Mouse (Mus musculus) cerebellum, adult 9-11 months (tissue): Measurements from ENCODE around the gene Lrrn4cl.
"Not testable (repeated sequence)": the region's sequence is repeated elsewhere in the genome, so short reads cannot be mapped to it uniquely, and the experiment has no call there.

Source experiments
- DNase-seq: peaks from one replicate; pipeline ENCODE4 v3.0.0; 2022

Gene Lrrn4cl

GRCm38 (mm10) chr19:8839103-8839907 lies 11.3 kb upstream of the Lrrn4cl start, which contains the start of gene Gng3:
Gng3 (minus strand) TSS chr19:8839194.
- DNase-seq = peak; percentile 95

GRCm38 (mm10) chr19:8839908-8840791 lies 10.4 kb upstream of the Lrrn4cl start:
- DNase-seq = peak; percentile 90

GRCm38 (mm10) chr19:8841012-8841411 lies 9.6 kb upstream of the Lrrn4cl start:
- DNase-seq = peak; percentile 69

- DNase-seq = no peak
Measured at GRCm38 (mm10) chr19:8842961-8843360, 7.6 kb upstream of the Lrrn4cl start.

GRCm38 (mm10) chr19:8844371-8845129 lies 6.0 kb upstream of the Lrrn4cl start:
- DNase-seq = peak; percentile 67

GRCm38 (mm10) chr19:8848356-8848755 lies 2.2 kb upstream of the Lrrn4cl start:
- no peak for DNase-seq

- DNase-seq = peak; percentile 19
Measured at GRCm38 (mm10) chr19:8851639-8852038, 1.1 kb downstream of the Lrrn4cl start.

GRCm38 (mm10) chr19:8852236-8852928 lies 1.8 kb downstream of the Lrrn4cl start:
- DNase-seq = peak; percentile 7

GRCm38 (mm10) chr19:8853117-8853516 lies 2.5 kb downstream of the Lrrn4cl start:
- peak; percentile 1 for DNase-seq

- peak; percentile 27 for DNase-seq
Measured at GRCm38 (mm10) chr19:8857689-8858088, 7.1 kb downstream of the Lrrn4cl start.

GRCm38 (mm10) chr19:8859018-8859417 lies 8.4 kb downstream of the Lrrn4cl start:
- peak; percentile 1 for DNase-seq

- peak; percentile 1 for DNase-seq
Measured at GRCm38 (mm10) chr19:8864265-8864664, 13.7 kb downstream of the Lrrn4cl start.

GRCm38 (mm10) chr19:8870381-8870780 lies 19.8 kb downstream of the Lrrn4cl start:
- DNase-seq = not testable (repeated sequence)

- peak; percentile 35 for DNase-seq
Measured at GRCm38 (mm10) chr19:8870838-8871237, 20.3 kb downstream of the Lrrn4cl start.

GRCm38 (mm10) chr19:8871267-8872186 lies 21.0 kb downstream of the Lrrn4cl start, which contains the start of gene Ubxn1:
Ubxn1 (plus strand) TSS chr19:8871496.
- peak; percentile 98 for DNase-seq

- DNase-seq = peak; percentile 27
Measured at GRCm38 (mm10) chr19:8872266-8872840, 21.8 kb downstream of the Lrrn4cl start.

GRCm38 (mm10) chr19:8875031-8875430 lies 24.5 kb downstream of the Lrrn4cl start:
- peak; percentile 7 for DNase-seq

- DNase-seq = peak; percentile 90
Measured at GRCm38 (mm10) chr19:8880311-8881033, 29.9 kb downstream of the Lrrn4cl start, which contains the start of gene Uqcc3. Uqcc3 (minus strand) TSS chr19:8880923.

GRCm38 (mm10) chr19:8881034-8881392 lies 30.4 kb downstream of the Lrrn4cl start:
- no peak for DNase-seq

- no peak for DNase-seq
Measured at GRCm38 (mm10) chr19:8883616-8884015, 33.0 kb downstream of the Lrrn4cl start, which contains the start of the genes Lbhd1 and Gm49403. Lbhd1 (plus strand) TSS chr19:8883732. Gm49403 (plus strand) TSS chr19:8883930.
